Mouse (Mus musculus) embryonic facial prominence, embryonic 10.5 days (tissue): ENCODE results near the gene Raver1. TPM values are rescaled to one million over a fixed set of nuclear protein-coding genes. Genes with fewer than 3 reads are reported as not detected.

ENCODE experiments used
- DNase-seq: peaks from one replicate; pipeline ENCODE4 v3.0.0-alpha.2; 2017; ENCODE audit warnings: low spot score
- H3K27ac ChIP-seq: fragments of 300-500 bp; sonication (generic); replicated peaks from 2 replicates; pipeline ENCODE4 v1.5.1; 2016; ENCODE audit warnings: mild to moderate bottlenecking
- H3K27me3 ChIP-seq: fragments of 300-500 bp; sonication (generic); replicated peaks from 2 replicates; pipeline ENCODE4 v1.6.1; 2016; ENCODE audit warnings: low read depth, mild to moderate bottlenecking; ENCODE audit not compliant: poor library complexity, severe bottlenecking
- H3K36me3 ChIP-seq: fragments of 300-500 bp; sonication (generic); replicated peaks from 2 replicates; pipeline ENCODE4 v1.6.1; 2016; ENCODE audit warnings: mild to moderate bottlenecking, moderate library complexity
- H3K4me1 ChIP-seq: fragments of 300-500 bp; sonication (generic); 2 replicates; pipeline ENCODE4 v1.6.1; 2016
- H3K4me3 ChIP-seq: fragments of 300-500 bp; sonication (generic); 2 replicates; pipeline ENCODE4 v1.5.1; 2016; ENCODE audit warnings: mild to moderate bottlenecking, moderate library complexity
- H3K9me3 ChIP-seq: fragments of 300-500 bp; sonication (generic); 2 replicates; pipeline ENCODE4 v1.6.1; 2016; ENCODE audit warnings: mild to moderate bottlenecking
- WGBS: fragments of 180-500 bp; shearing (Covaris S2); methylation state at CpG from one replicate; pipeline ENCODE4 v1.1.7; 2016; 5-methylcytosine and 5-hydroxymethylcytosine counted together
- polyA plus RNA-seq: library from polyadenylated mRNA; unstranded; fragments of >200 nt; fragmentation: Nextera tagmentation; extraction: Ambion mirVana; gene quantifications from 2 replicates; pipeline ENCODE4 v1.2.1, GENCODE M21; 2016

Gene Raver1
- polyA plus RNA-seq, 1 experiment from 2014 or later = 98.1 TPM

DNA sequence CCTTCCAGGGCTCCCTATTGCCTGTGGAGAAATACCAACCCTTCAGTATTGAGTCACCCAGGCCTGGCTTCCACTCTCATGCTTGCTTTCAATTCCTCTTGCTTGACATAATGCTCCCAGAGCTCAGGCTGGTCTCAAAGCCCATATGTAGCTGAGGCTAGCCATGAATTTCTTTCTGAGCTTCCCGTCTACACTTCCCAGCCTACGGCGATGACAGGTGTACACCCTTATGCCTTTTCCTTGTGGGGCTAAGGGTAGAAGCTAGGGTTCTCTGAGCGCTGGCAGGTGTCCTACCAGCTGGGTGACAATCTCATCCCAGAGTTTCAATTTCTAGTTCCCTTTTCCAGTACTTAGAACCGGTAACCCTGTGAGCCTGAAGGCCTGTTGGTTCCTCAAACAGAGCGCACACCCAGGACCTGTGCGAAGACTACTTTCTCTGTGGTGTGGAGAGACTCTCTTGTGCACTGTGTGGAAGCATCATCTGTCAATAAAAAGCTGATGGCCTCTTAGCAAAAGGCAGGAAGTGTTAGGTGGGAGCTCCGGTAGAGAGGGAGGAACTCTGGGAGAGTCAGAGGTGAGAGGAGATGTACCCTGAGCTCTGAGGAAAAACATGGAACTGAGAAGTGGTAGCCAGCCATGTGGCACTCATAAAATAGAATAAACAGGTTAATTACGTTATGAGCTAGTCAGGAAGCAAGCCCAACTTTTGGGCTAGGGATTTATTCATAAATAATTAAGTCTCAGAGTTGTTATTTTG lies 33.9 kb upstream of the Raver1 start:
- H3K9me3 ChIP-seq = no peaks in the 10 kb centered on the region
- peaks cover 8% of the 10 kb centered on the region for H3K4me1 ChIP-seq
- no peak overlapping the region for H3K4me3 ChIP-seq
- DNase-seq = no peak
- H3K36me3 ChIP-seq = peaks cover 44% of the 10 kb centered on the region
- H3K27me3 ChIP-seq = no peaks in the 10 kb centered on the region
- 92% methylated on average over 9 of the region's 9 CpGs for WGBS
- H3K27ac ChIP-seq = no peak overlapping the region

DNA sequence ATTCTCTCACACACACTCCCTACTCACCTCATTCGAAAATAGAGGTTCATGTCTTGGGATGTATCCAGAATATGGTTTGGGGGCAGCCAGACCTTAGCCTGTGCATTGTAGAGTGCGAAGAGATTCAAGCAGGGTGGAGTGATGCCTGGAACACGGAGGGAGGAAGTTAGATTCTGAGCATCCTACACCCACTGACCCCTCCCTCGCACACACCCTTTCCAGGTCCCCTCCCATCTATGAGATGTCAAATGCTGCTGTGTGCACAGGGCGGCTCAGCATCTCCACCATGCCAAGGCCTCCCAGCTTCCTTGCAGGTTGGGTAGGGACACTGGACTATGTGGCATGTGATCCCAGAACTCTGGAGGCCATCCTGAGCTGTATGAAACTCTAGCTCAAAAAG lies 33.0 kb upstream of the Raver1 start:
- no peak overlapping the region for H3K4me3 ChIP-seq
- H3K27me3 ChIP-seq = no peaks in the 10 kb centered on the region
- peaks cover 52% of the 10 kb centered on the region for H3K36me3 ChIP-seq
- WGBS = 84% methylated on average over 5 of the region's 5 CpGs
- no peaks in the 10 kb centered on the region for H3K9me3 ChIP-seq
- DNase-seq = no peak
- H3K27ac ChIP-seq = no peak overlapping the region
- H3K4me1 ChIP-seq = no peaks in the 10 kb centered on the region

DNA sequence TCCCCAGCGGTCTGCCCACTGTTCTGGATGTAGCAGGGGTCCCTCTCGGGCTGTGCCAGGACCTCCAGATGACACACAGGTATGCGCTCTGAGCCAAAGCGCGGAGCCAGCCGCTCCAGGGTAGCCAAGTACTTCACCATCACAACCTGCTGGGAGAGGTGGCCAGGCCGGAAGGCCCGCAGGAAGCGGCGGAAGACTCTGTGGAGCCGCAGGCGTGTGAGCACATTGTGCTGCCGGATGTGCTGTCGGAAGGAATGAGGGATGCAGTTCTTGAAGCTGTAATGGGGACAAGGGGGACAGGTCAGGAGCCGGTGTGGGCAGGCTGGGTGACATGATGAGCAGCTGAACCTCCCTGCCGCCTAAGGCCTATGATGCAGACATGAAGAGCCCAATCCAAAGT lies 29.7 kb upstream of the Raver1 start:
- WGBS = 89% methylated on average over 16 of the region's 16 CpGs
- no peaks in the 10 kb centered on the region for H3K4me1 ChIP-seq

GRCm38 (mm10) chr9:21117073-21117472 lies 25.3 kb upstream of the Raver1 start:
- Histone ChIP-seq H3K27me3 (no peaks in the 10 kb centered on the region), H3K36me3 (peaks cover 21% of the 10 kb centered on the region), H3K4me3 (no peak overlapping the region), H3K4me1 (no peaks in the 10 kb centered on the region), H3K9me3 (no peaks in the 10 kb centered on the region), H3K27ac (no peak overlapping the region)
- WGBS = 85% methylated on average over 6 of the region's 6 CpGs
- DNase-seq = no peak

More for the DNA sequence above, 29.7 kb upstream of the Raver1 start:
- Histone ChIP-seq H3K9me3 (no peaks in the 10 kb centered on the region), H3K27ac (no peak overlapping the region), H3K27me3 (no peaks in the 10 kb centered on the region), H3K4me3 (no peak overlapping the region), H3K36me3 (peaks cover 46% of the 10 kb centered on the region)
- DNase-seq = no peak

- H3K9me3 ChIP-seq = no peaks in the 10 kb centered on the region
- H3K36me3 ChIP-seq = peaks cover 4% of the 10 kb centered on the region; the same call in 1 of the 2 replicates
- 94% methylated on average over 8 of the region's 8 CpGs for WGBS
- no peaks in the 10 kb centered on the region for H3K4me1 ChIP-seq
- DNase-seq = no peak
- H3K4me3 ChIP-seq = no peak overlapping the region
- no peak overlapping the region for H3K27ac ChIP-seq
- H3K27me3 ChIP-seq = no peaks in the 10 kb centered on the region
Measured at GRCm38 (mm10) chr9:21115105-21115504, 23.3 kb upstream of the Raver1 start.

DNA sequence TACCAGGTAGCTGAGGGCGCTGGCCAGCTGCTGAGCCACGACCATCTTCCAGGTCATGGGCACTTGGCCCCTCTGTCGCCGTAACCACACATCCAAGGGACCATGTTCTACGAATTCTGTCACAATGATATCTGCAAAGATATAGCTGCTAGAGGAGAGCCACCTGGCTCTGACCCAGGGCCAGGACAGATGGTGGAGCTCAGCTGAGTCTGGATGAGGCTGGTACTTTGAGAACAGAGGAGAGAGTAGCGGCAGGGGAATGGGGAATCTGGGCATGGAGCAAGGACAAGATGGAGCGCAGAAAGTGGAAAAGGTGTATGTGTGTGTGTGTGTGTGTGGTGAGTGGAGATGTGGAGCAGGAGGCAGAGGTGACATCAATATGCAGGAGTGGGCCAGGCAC lies 22.4 kb upstream of the Raver1 start:
- no peak overlapping the region for H3K4me3 ChIP-seq
- 91% methylated on average over 7 of the region's 7 CpGs for whole genome bisulfite sequencing
- no peaks in the 10 kb centered on the region for H3K9me3 ChIP-seq
- H3K4me1 ChIP-seq = no peaks in the 10 kb centered on the region
- no peaks in the 10 kb centered on the region for H3K27me3 ChIP-seq
- DNase-seq = no peak
- no peak overlapping the region for H3K27ac ChIP-seq
- H3K36me3 ChIP-seq = no peaks in the 10 kb centered on the region

- WGBS = 92% methylated on average over 6 of the region's 6 CpGs
- Histone ChIP-seq H3K9me3 (no peaks in the 10 kb centered on the region), H3K4me3 (no peak overlapping the region), H3K4me1 (no peaks in the 10 kb centered on the region), H3K36me3 (0 out of 2 replicates have a peak, but pooled peaks cover 4% of the 10 kb centered on the region), H3K27ac (no peak overlapping the region), H3K27me3 (no peaks in the 10 kb centered on the region)
- no peak for DNase-seq
Measured at GRCm38 (mm10) chr9:21113751-21114150, 21.9 kb upstream of the Raver1 start.

GRCm38 (mm10) chr9:21107607-21108237 lies 15.9 kb upstream of the Raver1 start:
- Histone ChIP-seq H3K4me3 (no peak overlapping the region), H3K9me3 (no peaks in the 10 kb centered on the region), H3K27me3 (no peaks in the 10 kb centered on the region), H3K36me3 (peaks cover 6% of the 10 kb centered on the region; the same call in 1 of the 2 replicates), H3K4me1 (peaks cover 15% of the 10 kb centered on the region), H3K27ac (no peak overlapping the region)
- no peak for DNase-seq
- 43% methylated on average over 23 of the region's 23 CpGs for WGBS

DNA sequence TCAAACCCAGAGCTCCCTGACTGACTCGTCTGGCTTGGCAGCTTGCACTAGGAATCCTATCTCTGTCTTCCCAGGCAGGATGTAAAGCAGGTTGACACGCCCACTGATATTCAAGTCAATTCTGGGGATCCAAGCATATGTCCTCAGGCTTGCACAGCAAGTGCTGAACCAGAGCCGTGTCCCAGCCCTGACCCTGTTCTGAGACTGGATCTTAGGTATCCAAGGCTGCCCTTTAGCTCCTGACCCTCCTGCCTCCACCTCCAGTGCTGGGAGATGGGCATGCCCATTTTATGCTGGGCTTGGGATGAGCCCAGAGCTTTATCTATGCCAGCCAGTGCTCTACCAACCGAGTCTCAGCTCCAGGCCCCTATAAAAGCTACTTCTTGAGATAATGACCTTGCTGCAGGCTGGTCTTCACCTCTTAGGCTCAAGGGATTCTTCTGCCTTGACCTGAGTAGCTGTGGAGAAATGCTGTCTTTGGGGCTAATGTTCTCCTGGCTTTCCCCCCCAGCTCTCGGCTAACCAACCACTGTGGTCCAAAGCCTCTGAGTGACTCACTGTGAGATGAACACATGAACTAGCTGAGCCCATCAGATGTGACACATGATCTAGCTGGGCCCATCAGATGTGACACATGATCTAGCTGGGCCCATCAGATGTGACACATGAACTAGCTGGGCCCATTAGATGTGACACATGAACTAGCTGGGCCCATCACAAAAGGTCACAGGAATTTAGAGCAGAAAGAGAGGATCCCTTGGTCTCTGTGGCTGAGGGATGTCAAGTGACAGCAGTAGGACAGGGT lies 14.2 kb upstream of the Raver1 start:
- Histone ChIP-seq H3K4me3 (no peak overlapping the region), H3K36me3 (peaks cover 6% of the 10 kb centered on the region; the same call in 1 of the 2 replicates), H3K4me1 (peaks cover 15% of the 10 kb centered on the region), H3K9me3 (no peaks in the 10 kb centered on the region), H3K27me3 (no peaks in the 10 kb centered on the region), H3K27ac (no peak overlapping the region)
- DNase-seq = no peak
- WGBS = 78% methylated on average over 5 of the region's 5 CpGs

GRCm38 (mm10) chr9:21104814-21105213 lies 13.0 kb upstream of the Raver1 start:
- 82% methylated on average over 6 of the region's 6 CpGs for WGBS
- no peaks in the 10 kb centered on the region for H3K27me3 ChIP-seq
- peaks cover 22% of the 10 kb centered on the region for H3K4me1 ChIP-seq
- no peaks in the 10 kb centered on the region for H3K9me3 ChIP-seq
- DNase-seq = no peak
- no peak overlapping the region for H3K4me3 ChIP-seq
- peaks cover 6% of the 10 kb centered on the region; the same call in 1 of the 2 replicates for H3K36me3 ChIP-seq
- no peak overlapping the region for H3K27ac ChIP-seq

GRCm38 (mm10) chr9:21102076-21102475 lies 10.3 kb upstream of the Raver1 start:
- Histone ChIP-seq H3K4me1 (peaks cover 18% of the 10 kb centered on the region), H3K4me3 (no peak overlapping the region), H3K27me3 (no peaks in the 10 kb centered on the region), H3K27ac (no peak overlapping the region), H3K36me3 (no peaks in the 10 kb centered on the region; the same call in 1 of the 2 replicates), H3K9me3 (no peaks in the 10 kb centered on the region)
- no peak for DNase-seq
- WGBS = 92% methylated on average over 2 of the region's 2 CpGs

- no peaks in the 10 kb centered on the region; the same call in 1 of the 2 replicates for H3K36me3 ChIP-seq
- H3K4me1 ChIP-seq = peaks cover 21% of the 10 kb centered on the region
- no peak overlapping the region for H3K4me3 ChIP-seq
- no peaks in the 10 kb centered on the region for H3K27me3 ChIP-seq
- no peaks in the 10 kb centered on the region for H3K9me3 ChIP-seq
- 49% methylated on average over 15 of the region's 15 CpGs for WGBS
- no peak for DNase-seq
- H3K27ac ChIP-seq = no peak overlapping the region
Measured at GRCm38 (mm10) chr9:21100447-21101161, 8.8 kb upstream of the Raver1 start.
